Mouse (Mus musculus) small intestine, adult 2 months (tissue): ENCODE measurements around the gene Aplnr. TPM values are rescaled to one million over a fixed set of nuclear protein-coding genes. Genes with fewer than 3 reads are reported as not detected.

Experiments
- H3K27ac ChIP-seq: fragments of 200-500 bp; 2 replicates; pipeline ENCODE4 v1.5.1; 2012; ENCODE audit warnings: low read depth, low read length, control low read depth, inconsistent platforms; ENCODE audit not compliant: insufficient read depth
- H3K27me3 ChIP-seq: fragments of 200-500 bp; 2 replicates; pipeline ENCODE4 v1.6.1; 2012; ENCODE audit warnings: mild to moderate bottlenecking, moderate library complexity, low read length, inconsistent platforms; ENCODE audit not compliant: control insufficient read depth, insufficient read depth
- H3K36me3 ChIP-seq: fragments of 200-500 bp; 2 replicates; pipeline ENCODE4 v1.6.1; 2012; ENCODE audit warnings: mild to moderate bottlenecking, low read length, control low read depth, inconsistent platforms; ENCODE audit not compliant: control insufficient read depth, insufficient read depth
- H3K4me1 ChIP-seq: fragments of 200-500 bp; 2 replicates; pipeline ENCODE4 v1.6.1; 2012; ENCODE audit warnings: low read length, inconsistent platforms, mixed read lengths; ENCODE audit not compliant: control insufficient read depth, insufficient read depth, insufficient read length
- H3K4me3 ChIP-seq: fragments of 200-500 bp; 2 replicates; pipeline ENCODE4 v1.5.1; 2012; ENCODE audit warnings: low read depth, mild to moderate bottlenecking, control low read depth, inconsistent platforms, low read length, moderate library complexity
- CTCF ChIP-seq: fragments of 200-500 bp; IDR thresholded peaks from 2 replicates; pipeline ENCODE4 v1.5.1; 2012; ENCODE audit warnings: low read depth, mild to moderate bottlenecking, control low read depth, inconsistent platforms, low read length, moderate library complexity, mixed read lengths; ENCODE audit not compliant: insufficient replicate concordance, insufficient read length; ENCODE audit errors: extremely low read depth
- POLR2A ChIP-seq: fragments of 200-500 bp; IDR thresholded peaks from 2 replicates; pipeline ENCODE4 v1.6.1; 2012; ENCODE audit warnings: low read depth, mild to moderate bottlenecking, control low read depth, inconsistent platforms, low read length, moderate library complexity
- WGBS: fragments of 180-500 bp; shearing (Covaris S2); methylation state at CpG from one replicate; pipeline ENCODE4 v1.1.7; 2018; 5-methylcytosine and 5-hydroxymethylcytosine counted together
- polyA plus RNA-seq: library from polyadenylated mRNA; depleted of rRNA; stranded (reverse); fragments of >200 nt; gene quantifications from 2 replicates; pipeline ENCODE4 v1.2.3, GENCODE M21; 2012

Gene Aplnr
- polyA plus RNA-seq, 1 experiment, result 4.7 TPM

GRCm38 (mm10) chr2:85147481-85147880 lies 11.5 kb downstream of the Aplnr start:
- Histone ChIP-seq H3K27ac (no peak overlapping the region), H3K36me3 (no peaks in the 10 kb centered on the region), H3K27me3 (no peaks in the 10 kb centered on the region), H3K4me1 (no peaks in the 10 kb centered on the region), H3K4me3 (no peak overlapping the region)
- WGBS, result 67% methylated on average over 2 of the region's 2 CpGs
- TF ChIP-seq CTCF (no peak), POLR2A (no peak)

GRCm38 (mm10) chr2:85150373-85150772 lies 14.3 kb downstream of the Aplnr start:
- WGBS, result 82% methylated on average over 1 of the region's 1 CpGs
- Histone ChIP-seq H3K4me3 (no peak overlapping the region), H3K27me3 (no peaks in the 10 kb centered on the region), H3K4me1 (no peaks in the 10 kb centered on the region), H3K36me3 (no peaks in the 10 kb centered on the region), H3K27ac (no peak overlapping the region)
- no peak for TF ChIP-seq POLR2A
- no peak for TF ChIP-seq CTCF

- no peaks in the 10 kb centered on the region for H3K27me3 ChIP-seq
- TF ChIP-seq CTCF, result no peak
- TF ChIP-seq POLR2A, result no peak
- no peaks in the 10 kb centered on the region for H3K36me3 ChIP-seq
- H3K4me3 ChIP-seq, result no peak overlapping the region
- no peak overlapping the region for H3K27ac ChIP-seq
- H3K4me1 ChIP-seq, result no peaks in the 10 kb centered on the region
- 81% methylated on average over 2 of the region's 2 CpGs for WGBS
Measured at GRCm38 (mm10) chr2:85151233-85151632, 15.2 kb downstream of the Aplnr start.

GRCm38 (mm10) chr2:85155334-85155733 lies 19.3 kb downstream of the Aplnr start:
- 80% methylated on average over 9 of the region's 9 CpGs for WGBS
- Histone ChIP-seq H3K4me3 (no peak overlapping the region), H3K27me3 (no peaks in the 10 kb centered on the region), H3K4me1 (no peaks in the 10 kb centered on the region), H3K27ac (no peak overlapping the region), H3K36me3 (no peaks in the 10 kb centered on the region)
- no peak for TF ChIP-seq POLR2A
- TF ChIP-seq CTCF, result no peak

- Histone ChIP-seq H3K4me1 (no peaks in the 10 kb centered on the region), H3K4me3 (no peak overlapping the region), H3K27me3 (no peaks in the 10 kb centered on the region), H3K27ac (no peak overlapping the region), H3K36me3 (no peaks in the 10 kb centered on the region)
- 87% methylated on average over 5 of the region's 5 CpGs for WGBS
- no peak for TF ChIP-seq POLR2A
- TF ChIP-seq CTCF, result no peak
Measured at GRCm38 (mm10) chr2:85156136-85156535, 20.1 kb downstream of the Aplnr start.

GRCm38 (mm10) chr2:85157382-85157781 lies 21.4 kb downstream of the Aplnr start:
- WGBS, result 73% methylated on average over 3 of the region's 3 CpGs
- TF ChIP-seq CTCF (no peak), POLR2A (no peak)
- Histone ChIP-seq H3K27me3 (no peaks in the 10 kb centered on the region), H3K4me1 (no peaks in the 10 kb centered on the region), H3K27ac (no peak overlapping the region), H3K4me3 (no peak overlapping the region), H3K36me3 (no peaks in the 10 kb centered on the region)

- Histone ChIP-seq H3K27ac (no peak overlapping the region), H3K36me3 (no peaks in the 10 kb centered on the region), H3K4me1 (no peaks in the 10 kb centered on the region), H3K4me3 (no peak overlapping the region), H3K27me3 (no peaks in the 10 kb centered on the region)
- TF ChIP-seq POLR2A (no peak), CTCF (no peak)
- 75% methylated on average over 4 of the region's 4 CpGs for WGBS
Measured at GRCm38 (mm10) chr2:85160901-85161637, 25.0 kb downstream of the Aplnr start.

- TF ChIP-seq POLR2A (no peak), CTCF (no peak)
- Histone ChIP-seq H3K4me3 (no peak overlapping the region), H3K27ac (no peak overlapping the region), H3K27me3 (no peaks in the 10 kb centered on the region), H3K36me3 (no peaks in the 10 kb centered on the region), H3K4me1 (no peaks in the 10 kb centered on the region)
- 28% methylated on average over 1 of the region's 1 CpGs for WGBS
Measured at GRCm38 (mm10) chr2:85161638-85162093, 25.6 kb downstream of the Aplnr start.
